Mouse (Mus musculus): ENCODE data around the gene Nyap2. TPM values are rescaled to one million over a fixed set of nuclear protein-coding genes. Genes with fewer than 3 reads are reported as not detected.

Nyap2 gene
- polyA plus RNA-seq, 1 experiment from 2014 or later: 0.29 TPM

GRCm38 (mm10) chr1:81092886-81093285, 16.1 kb downstream of the Nyap2 start:
- H3K27ac ChIP-seq: no peak overlapping the region
- no peak overlapping the region for H3K4me3 ChIP-seq (replicated peaks)
- no peaks in the 10 kb centered on the region for H3K4me1 ChIP-seq
- 89% methylated on average over 4 of the region's 4 CpGs for WGBS
- no peaks in the 10 kb centered on the region for H3K36me3 ChIP-seq
- no peak overlapping the region for H3K4me2 ChIP-seq
- no peaks in the 10 kb centered on the region for H3K27me3 ChIP-seq
- H3K9me3 ChIP-seq (replicated peaks): no peaks in the 10 kb centered on the region
- ATAC-seq (replicated peaks; ENCODE audit: low FRiP score): no peak
- no peak overlapping the region for H3K9ac ChIP-seq

- Histone ChIP-seq H3K9ac (no peak overlapping the region), H3K4me2 (no peak overlapping the region), H3K4me1 (no peaks in the 10 kb centered on the region), H3K36me3 (no peaks in the 10 kb centered on the region), H3K27ac (no peak overlapping the region), H3K27me3 (no peaks in the 10 kb centered on the region), H3K4me3 (replicated peaks) (no peak overlapping the region), H3K9me3 (replicated peaks) (no peaks in the 10 kb centered on the region)
- ATAC-seq (replicated peaks; ENCODE audit: low FRiP score): no peak
- WGBS: 55% methylated on average over 1 of the region's 1 CpGs
These were observed 22.2 kb downstream of the Nyap2 start for GRCm38 (mm10) chr1:81098950-81099349.

GRCm38 (mm10) chr1:81101749-81102148, 25.0 kb downstream of the Nyap2 start:
- H3K27ac ChIP-seq: no peak overlapping the region
- no peaks in the 10 kb centered on the region for H3K9me3 ChIP-seq (replicated peaks)
- H3K36me3 ChIP-seq: no peaks in the 10 kb centered on the region
- ATAC-seq (replicated peaks; ENCODE audit: low FRiP score): no peak
- H3K4me2 ChIP-seq: no peak overlapping the region
- no peak overlapping the region for H3K4me3 ChIP-seq (replicated peaks)
- no peak overlapping the region for H3K9ac ChIP-seq
- no peaks in the 10 kb centered on the region for H3K4me1 ChIP-seq
- no peaks in the 10 kb centered on the region for H3K27me3 ChIP-seq
- WGBS: 78% methylated on average over 1 of the region's 1 CpGs

- Histone ChIP-seq H3K4me2 (no peak overlapping the region), H3K9me3 (replicated peaks) (no peaks in the 10 kb centered on the region), H3K9ac (no peak overlapping the region), H3K36me3 (no peaks in the 10 kb centered on the region), H3K4me3 (replicated peaks) (no peak overlapping the region), H3K4me1 (no peaks in the 10 kb centered on the region), H3K27me3 (no peaks in the 10 kb centered on the region), H3K27ac (no peak overlapping the region)
- no peak for ATAC-seq (replicated peaks; ENCODE audit: low FRiP score)
These were observed 43.0 kb downstream of the Nyap2 start for GRCm38 (mm10) chr1:81119732-81120131.

GRCm38 (mm10) chr1:81132007-81132712, 55.4 kb downstream of the Nyap2 start:
- H3K4me3 ChIP-seq (replicated peaks): no peak overlapping the region
- no peak overlapping the region for H3K27ac ChIP-seq
- no peaks in the 10 kb centered on the region for H3K36me3 ChIP-seq
- no peak overlapping the region for H3K9ac ChIP-seq
- no peak for ATAC-seq (replicated peaks; ENCODE audit: low FRiP score)
- no peaks in the 10 kb centered on the region for H3K4me1 ChIP-seq
- H3K4me2 ChIP-seq: no peak overlapping the region
- H3K27me3 ChIP-seq: no peaks in the 10 kb centered on the region
- 63% methylated on average over 8 of the region's 8 CpGs for WGBS
- H3K9me3 ChIP-seq (replicated peaks): no peaks in the 10 kb centered on the region

GRCm38 (mm10) chr1:81143855-81144254, 67.1 kb downstream of the Nyap2 start:
- Histone ChIP-seq H3K4me3 (replicated peaks) (no peak overlapping the region), H3K36me3 (no peaks in the 10 kb centered on the region), H3K27me3 (no peaks in the 10 kb centered on the region), H3K4me2 (no peak overlapping the region), H3K27ac (no peak overlapping the region), H3K9me3 (replicated peaks) (no peaks in the 10 kb centered on the region), H3K4me1 (no peaks in the 10 kb centered on the region), H3K9ac (no peak overlapping the region)
- ATAC-seq (replicated peaks; ENCODE audit: low FRiP score): no peak

GRCm38 (mm10) chr1:81145576-81145975, 68.8 kb downstream of the Nyap2 start:
- no peaks in the 10 kb centered on the region for H3K9me3 ChIP-seq (replicated peaks)
- no peak for ATAC-seq (replicated peaks; ENCODE audit: low FRiP score)
- H3K27ac ChIP-seq: no peak overlapping the region
- H3K4me2 ChIP-seq: no peak overlapping the region
- H3K4me1 ChIP-seq: no peaks in the 10 kb centered on the region
- no peaks in the 10 kb centered on the region for H3K36me3 ChIP-seq
- H3K27me3 ChIP-seq: no peaks in the 10 kb centered on the region
- H3K4me3 ChIP-seq (replicated peaks): no peak overlapping the region
- H3K9ac ChIP-seq: no peak overlapping the region

- Histone ChIP-seq H3K9me3 (replicated peaks) (no peaks in the 10 kb centered on the region), H3K4me2 (no peak overlapping the region), H3K4me1 (no peaks in the 10 kb centered on the region), H3K27ac (no peak overlapping the region), H3K36me3 (no peaks in the 10 kb centered on the region), H3K27me3 (no peaks in the 10 kb centered on the region), H3K9ac (no peak overlapping the region), H3K4me3 (replicated peaks) (no peak overlapping the region)
- 82% methylated on average over 3 of the region's 3 CpGs for WGBS
- no peak for ATAC-seq (replicated peaks; ENCODE audit: low FRiP score)
These were observed 92.5 kb downstream of the Nyap2 start for GRCm38 (mm10) chr1:81169245-81169644.

GRCm38 (mm10) chr1:81172703-81173102, 96.0 kb downstream of the Nyap2 start:
- Histone ChIP-seq H3K27ac (no peak overlapping the region), H3K27me3 (no peaks in the 10 kb centered on the region), H3K36me3 (no peaks in the 10 kb centered on the region), H3K4me2 (no peak overlapping the region), H3K4me3 (replicated peaks) (no peak overlapping the region), H3K9ac (no peak overlapping the region), H3K9me3 (replicated peaks) (no peaks in the 10 kb centered on the region), H3K4me1 (no peaks in the 10 kb centered on the region)
- ATAC-seq (replicated peaks; ENCODE audit: low FRiP score): no peak

- Histone ChIP-seq H3K9me3 (replicated peaks) (no peaks in the 10 kb centered on the region), H3K9ac (no peak overlapping the region), H3K4me1 (no peaks in the 10 kb centered on the region), H3K4me2 (no peak overlapping the region), H3K36me3 (no peaks in the 10 kb centered on the region), H3K27ac (no peak overlapping the region), H3K27me3 (no peaks in the 10 kb centered on the region), H3K4me3 (replicated peaks) (no peak overlapping the region)
- 67% methylated on average over 1 of the region's 1 CpGs for WGBS
- ATAC-seq (replicated peaks; ENCODE audit: low FRiP score): no peak
These were observed 96.6 kb downstream of the Nyap2 start for GRCm38 (mm10) chr1:81173303-81173702.

GRCm38 (mm10) chr1:81179725-81180124, 103.0 kb downstream of the Nyap2 start:
- H3K27ac ChIP-seq: no peak overlapping the region
- no peaks in the 10 kb centered on the region for H3K36me3 ChIP-seq
- no peak overlapping the region for H3K4me3 ChIP-seq (replicated peaks)
- no peak overlapping the region for H3K4me2 ChIP-seq
- no peaks in the 10 kb centered on the region for H3K4me1 ChIP-seq
- H3K9ac ChIP-seq: no peak overlapping the region
- H3K9me3 ChIP-seq (replicated peaks): no peaks in the 10 kb centered on the region
- WGBS: 93% methylated on average over 4 of the region's 4 CpGs
- no peak for ATAC-seq (replicated peaks; ENCODE audit: low FRiP score)
- H3K27me3 ChIP-seq: no peaks in the 10 kb centered on the region

- Histone ChIP-seq H3K4me2 (no peak overlapping the region), H3K27ac (no peak overlapping the region), H3K4me3 (replicated peaks) (no peak overlapping the region), H3K9me3 (replicated peaks) (no peaks in the 10 kb centered on the region), H3K4me1 (no peaks in the 10 kb centered on the region), H3K36me3 (no peaks in the 10 kb centered on the region), H3K9ac (no peak overlapping the region), H3K27me3 (no peaks in the 10 kb centered on the region)
- no peak for ATAC-seq (replicated peaks; ENCODE audit: low FRiP score)
- 55% methylated on average over 3 of the region's 3 CpGs for WGBS
These were observed 103.9 kb downstream of the Nyap2 start for GRCm38 (mm10) chr1:81180686-81181085.

GRCm38 (mm10) chr1:81209536-81209935, 132.8 kb downstream of the Nyap2 start:
- no peaks in the 10 kb centered on the region for H3K9me3 ChIP-seq (replicated peaks)
- no peaks in the 10 kb centered on the region for H3K36me3 ChIP-seq
- H3K9ac ChIP-seq: no peak overlapping the region
- no peak for ATAC-seq (replicated peaks; ENCODE audit: low FRiP score)
- H3K27me3 ChIP-seq: no peaks in the 10 kb centered on the region
- no peak overlapping the region for H3K4me2 ChIP-seq
- H3K27ac ChIP-seq: no peak overlapping the region
- H3K4me1 ChIP-seq: no peaks in the 10 kb centered on the region
- H3K4me3 ChIP-seq (replicated peaks): no peak overlapping the region
- 82% methylated on average over 2 of the region's 2 CpGs for WGBS
